Mouse (Mus musculus) kidney, postnatal 14 days (tissue): Measurements from ENCODE around the gene Vash2.
A peak's percentile ranks its signal among the peaks of the same experiment; 100 is the strongest.
"Not testable (repeated sequence)": the region's sequence is repeated elsewhere in the genome, so short reads cannot be mapped to it uniquely, and the experiment has no call there.

Experiments
- DNase-seq: peaks from one replicate; pipeline ENCODE4 v3.0.0; 2022; ENCODE audit warnings: mixed read lengths

The Vash2 gene

DNA sequence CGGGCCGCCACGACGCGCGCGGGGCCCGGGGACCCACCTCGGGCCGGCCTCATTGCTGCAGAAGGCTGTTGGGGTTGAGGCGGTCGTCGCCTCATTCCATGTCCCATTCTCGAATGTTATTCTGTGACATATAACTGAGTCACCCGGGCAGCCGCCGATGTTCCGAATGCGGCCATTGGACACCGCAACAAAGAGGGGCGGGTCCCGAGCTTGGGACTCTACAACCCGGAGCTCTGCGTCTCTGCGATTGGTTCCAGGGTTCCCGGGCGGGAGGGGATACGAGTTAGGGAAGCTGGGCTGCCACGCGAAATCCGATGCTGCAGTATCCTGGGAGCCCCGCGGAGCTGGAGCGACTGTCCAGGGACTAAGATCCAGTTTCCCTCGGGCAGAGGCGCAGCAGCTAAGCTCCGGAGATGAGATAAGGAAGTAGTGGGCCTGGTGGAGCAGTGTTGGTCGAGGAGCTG lies at the start of gene Vash2:
Vash2 (minus strand) TSS at position 197 of the 464 bp plus-strand sequence.
- DNase-seq = peak; percentile 88

DNA sequence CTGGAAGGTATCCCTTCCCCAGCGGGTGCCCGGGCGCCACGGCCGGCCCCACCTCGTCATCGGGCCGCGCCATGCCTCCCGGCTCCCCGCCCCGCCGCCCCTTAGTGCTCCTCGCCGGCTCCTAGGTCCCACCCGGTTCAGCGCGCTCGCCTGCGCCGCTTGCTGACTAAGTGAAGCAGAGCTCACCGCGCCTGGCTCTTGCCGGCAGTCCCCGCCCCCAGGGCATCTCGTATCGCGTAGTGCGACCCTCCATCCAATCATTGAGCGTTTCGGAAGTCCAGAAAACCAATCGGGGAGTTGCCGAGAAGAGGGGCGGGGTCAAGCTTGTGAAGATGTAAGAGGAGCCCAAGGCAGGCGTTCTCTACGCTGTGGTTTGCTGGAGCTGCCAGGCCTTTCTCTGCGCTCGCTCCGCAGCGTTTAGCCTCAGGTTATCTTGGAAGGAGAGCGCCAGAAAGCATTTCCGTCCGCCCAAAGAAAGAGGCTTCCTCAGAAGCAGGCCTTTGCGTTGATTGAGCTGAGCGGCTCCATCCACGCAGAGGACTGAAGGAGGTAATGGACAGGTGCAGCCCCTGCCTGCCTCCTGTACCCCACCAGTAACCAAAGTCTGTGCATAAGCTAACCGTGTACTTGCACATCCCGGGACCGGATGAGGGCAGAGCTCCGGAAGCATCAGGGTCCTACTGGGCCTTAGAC lies 47.1 kb upstream of the Vash2 start, which contains the start of gene Flvcr1:
Flvcr1 (minus strand) TSS at position 138 of the 693 bp plus-strand sequence.
- DNase-seq = peak; percentile 99

DNA sequence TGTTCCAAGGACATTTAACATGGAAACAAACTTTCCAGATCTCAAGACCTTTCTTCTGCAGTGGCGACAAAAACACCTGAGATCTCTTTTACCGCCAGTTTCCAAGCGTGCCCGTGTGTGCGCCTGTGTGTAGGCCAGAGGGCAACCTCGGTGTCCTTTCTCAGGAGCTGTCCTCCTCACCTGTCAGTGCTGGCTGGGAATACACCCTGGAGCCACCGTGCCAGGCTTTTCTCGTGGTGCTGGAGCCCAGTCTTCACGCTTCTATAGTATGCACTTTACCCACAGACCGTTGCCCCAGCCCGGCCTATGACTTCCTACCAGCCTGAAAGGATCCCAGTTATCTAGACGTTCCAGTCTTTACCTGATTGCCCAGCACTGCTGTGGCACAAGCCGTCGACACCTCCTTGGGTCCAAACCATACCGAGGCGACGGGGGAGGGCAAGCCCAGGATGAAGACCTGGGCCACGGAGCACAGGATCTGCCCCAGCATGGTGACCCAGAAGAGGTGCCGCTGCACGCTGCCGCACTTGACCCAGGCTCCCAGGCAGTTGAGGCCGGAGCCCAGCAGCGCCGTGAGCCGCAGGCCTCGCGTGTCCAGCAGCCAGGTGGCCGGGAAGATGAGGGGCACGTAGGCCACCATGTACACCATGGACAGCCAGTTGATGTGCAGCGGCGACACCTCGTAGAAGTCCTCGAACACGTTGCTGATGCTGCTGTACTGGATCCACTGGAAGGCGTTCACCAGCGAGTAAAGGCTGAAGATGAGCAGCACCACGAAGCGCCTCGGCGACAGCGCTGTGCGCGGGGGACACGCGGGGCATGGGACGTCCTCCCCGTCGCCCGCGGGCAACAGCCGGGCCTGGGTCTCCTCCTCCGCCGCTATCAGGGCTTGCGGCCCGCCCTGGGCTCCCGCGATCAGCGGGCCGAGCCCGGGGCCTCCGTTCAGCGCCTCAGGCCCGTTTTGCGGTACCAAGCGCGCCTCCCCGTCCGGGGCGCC lies 46.2 kb upstream of the Vash2 start:
- peak; percentile 22 for DNase-seq

DNA sequence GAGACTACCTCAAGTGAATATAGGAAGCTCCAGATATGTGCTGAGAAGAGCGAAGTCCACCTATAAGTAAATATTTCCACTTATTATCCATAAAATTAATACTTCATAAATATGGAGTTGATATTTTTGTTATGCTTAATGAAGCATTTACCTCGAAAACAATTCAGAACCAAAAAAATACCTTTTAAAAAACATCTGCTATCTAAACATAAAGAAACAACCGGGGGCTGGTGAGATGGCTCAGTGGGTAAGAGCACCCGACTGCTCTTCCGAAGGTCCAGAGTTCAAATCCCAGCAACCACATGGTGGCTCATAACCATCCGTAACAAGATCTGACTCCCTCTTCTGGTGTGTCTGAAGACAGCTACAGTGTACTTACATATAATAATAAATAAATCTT lies 44.7 kb upstream of the Vash2 start:
- DNase-seq = not testable (repeated sequence)

DNA sequence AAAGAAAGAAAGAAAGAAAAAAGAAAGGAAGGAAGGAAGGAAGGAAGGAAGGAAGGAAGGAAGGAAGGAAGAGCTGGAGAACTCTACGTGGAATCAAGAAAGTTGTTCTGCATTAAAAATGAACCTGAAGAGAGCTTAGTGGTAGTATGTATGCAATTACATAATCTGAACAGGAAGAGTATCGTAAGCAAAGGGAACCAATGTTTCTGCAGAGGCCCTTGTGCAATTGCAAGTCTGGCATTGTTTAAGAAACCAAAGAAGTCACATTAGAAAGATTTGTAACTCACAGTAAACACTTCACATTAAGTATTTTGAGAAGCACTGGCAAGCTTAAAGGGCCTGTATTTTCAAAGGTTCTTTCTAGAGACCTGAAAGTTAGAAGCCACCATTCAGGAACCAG lies 44.0 kb upstream of the Vash2 start:
- no peak for DNase-seq

DNA sequence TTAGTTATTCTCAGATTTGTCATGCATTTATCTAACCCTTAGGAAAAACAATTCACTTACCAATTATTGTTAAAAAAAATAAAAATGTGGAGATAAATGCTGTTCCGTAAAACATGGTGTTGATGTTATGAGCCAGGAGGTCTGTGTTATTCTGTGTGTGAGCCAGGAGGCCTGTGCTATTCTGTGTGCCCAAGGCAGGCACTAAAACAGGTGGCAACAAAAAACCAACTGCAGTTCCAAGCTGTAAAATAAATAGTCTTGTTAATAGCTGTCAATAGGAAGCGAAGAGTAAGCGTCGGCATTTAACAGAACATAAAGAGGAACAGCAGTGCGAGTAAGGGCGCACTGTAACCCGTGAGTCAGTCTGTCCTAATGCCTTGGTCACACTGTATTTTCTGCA lies 41.9 kb upstream of the Vash2 start:
- DNase-seq = no peak

DNA sequence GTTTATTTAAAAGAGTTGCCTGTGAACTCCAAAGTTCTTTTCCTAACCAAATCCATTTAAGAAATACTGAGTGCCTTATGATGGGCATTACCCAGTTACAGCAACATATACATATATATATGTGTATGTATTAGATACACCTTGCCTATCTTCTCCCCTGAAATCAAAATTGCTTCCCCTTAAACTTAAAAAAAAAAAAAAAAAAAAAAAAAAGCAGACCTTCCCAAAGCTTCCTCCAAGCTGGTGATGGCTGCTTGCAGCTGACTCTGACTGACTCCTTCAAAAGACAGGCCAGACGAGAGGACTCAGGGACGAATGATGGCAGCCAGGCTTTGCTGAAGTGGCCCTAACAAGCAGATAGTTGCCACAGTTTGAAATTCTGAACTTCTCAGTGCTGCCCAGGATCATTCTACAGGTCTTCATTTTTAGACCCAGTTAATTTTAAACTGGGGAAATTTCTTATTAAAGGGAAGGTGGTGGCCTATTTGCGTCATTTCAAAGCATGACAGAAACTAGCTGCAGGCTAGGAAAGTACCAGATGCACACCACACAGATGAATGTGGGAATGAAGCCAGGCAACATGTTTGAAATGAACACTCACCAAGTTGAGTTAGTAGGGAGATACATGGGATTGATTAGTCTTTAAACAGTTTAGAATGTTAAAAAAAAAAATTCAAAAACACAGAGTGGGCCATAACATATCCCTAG lies 41.3 kb upstream of the Vash2 start:
- DNase-seq = no peak

DNA sequence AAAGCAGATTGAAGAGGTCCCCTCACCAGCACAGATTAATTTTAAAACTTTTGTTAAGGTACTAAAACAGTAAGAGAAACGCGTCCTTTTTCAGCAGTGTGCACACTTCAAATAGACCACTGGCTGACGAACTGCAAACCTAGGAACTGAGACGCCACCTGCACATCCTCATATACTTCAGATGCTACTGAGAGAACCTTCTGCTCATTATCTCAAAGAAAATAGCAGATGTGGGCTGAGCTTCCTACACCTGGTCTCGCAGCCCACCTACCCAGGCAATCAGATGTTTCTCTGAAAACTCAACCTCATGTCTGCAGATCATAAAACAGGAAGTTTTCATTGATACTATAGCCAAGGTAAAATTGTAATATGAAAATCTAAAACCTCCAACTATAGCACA lies 40.7 kb upstream of the Vash2 start:
- no peak for DNase-seq

DNA sequence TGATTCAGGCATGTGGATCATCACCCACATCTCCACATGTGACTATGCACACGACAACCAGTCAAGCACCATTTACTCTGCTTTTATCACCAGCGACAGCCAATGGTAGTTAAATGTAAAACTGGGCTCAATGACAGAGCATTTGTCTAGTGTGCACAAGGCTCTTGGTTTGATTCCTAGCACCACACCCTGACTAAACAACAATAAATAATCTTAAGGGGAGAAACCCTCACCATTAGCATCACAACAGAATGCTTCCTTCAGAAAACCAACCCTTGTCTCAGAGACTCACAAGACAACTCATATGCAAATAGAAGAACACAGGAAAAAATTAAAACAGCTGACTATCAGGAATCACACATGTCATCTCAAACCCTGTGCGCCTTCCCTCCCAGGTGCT lies 35.2 kb upstream of the Vash2 start:
- DNase-seq = no peak

DNA sequence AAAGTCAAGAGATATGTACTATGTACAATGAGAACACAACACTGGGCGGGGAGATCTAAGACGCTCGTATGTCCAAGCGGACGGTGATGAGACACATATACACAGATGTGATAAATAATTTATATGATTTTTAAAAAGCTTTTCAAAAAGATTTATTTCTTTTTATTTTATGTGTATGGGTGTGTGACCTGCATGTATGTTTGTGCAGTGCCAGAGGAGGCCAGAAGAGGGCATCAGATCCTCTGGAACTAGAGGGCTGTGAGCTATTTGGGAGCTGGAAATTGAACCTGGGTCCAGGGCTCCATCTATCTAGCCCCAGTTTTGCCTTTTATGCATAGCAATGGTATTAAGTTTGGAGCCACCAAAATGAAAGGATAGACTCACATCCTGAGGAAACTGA lies 29.6 kb upstream of the Vash2 start:
- DNase-seq = no peak

DNA sequence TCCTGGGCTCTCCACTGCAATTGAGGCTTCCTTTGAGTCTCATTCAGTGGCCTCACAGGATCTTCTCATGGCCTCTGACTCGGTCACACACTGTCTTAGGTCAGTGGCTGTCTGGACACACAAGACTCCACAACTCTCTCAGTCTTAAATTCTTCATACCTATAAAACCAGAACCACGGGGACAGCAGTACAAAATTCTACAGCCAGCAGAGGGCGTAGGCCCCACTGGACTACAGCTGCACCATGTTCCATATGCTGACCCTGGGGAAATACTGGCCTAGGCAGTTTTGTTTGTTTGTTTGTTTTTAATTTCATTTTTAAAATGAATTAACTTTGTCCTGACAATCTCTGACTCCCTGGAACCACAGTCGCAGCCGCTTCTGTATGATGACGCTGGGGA lies 23.1 kb upstream of the Vash2 start:
- peak; percentile 59 for DNase-seq

DNA sequence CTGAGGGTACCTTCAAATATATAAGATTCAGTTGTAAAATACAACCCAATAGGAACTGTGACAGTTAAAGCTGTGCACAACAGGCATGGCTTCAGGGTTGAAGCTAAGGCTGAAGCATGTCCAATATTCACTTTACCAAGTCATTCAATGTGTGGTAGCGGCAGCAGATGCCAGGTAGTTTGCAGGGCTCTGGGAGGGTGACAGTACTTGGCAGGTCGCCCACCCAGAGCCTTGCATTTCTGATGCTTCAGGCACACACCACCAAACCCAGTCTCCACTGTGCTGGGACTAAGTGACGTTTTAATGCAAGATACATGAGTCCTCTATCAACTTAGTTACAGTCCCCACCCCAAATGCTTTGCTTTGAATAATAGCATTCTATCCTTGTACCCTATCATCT lies 21.6 kb upstream of the Vash2 start:
- no peak for DNase-seq

DNA sequence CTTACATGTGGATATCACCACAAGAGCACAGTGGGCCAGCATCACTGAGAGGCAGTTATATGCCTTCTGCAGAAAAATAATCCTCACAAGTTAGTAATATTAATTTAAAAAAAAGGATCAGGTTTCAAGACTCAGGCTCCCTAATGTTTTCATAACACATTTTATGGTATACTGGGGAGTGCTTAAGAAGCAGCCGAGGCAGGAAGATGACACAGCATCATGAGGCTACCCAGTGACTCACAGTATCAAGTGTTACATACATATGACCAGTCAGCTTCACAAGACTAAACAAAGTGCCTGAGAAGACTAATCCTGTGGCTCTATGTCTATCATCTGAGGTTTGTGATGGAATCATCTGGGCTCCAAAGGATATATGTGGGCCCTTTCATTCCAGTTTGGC lies 18.9 kb upstream of the Vash2 start:
- DNase-seq = no peak

DNA sequence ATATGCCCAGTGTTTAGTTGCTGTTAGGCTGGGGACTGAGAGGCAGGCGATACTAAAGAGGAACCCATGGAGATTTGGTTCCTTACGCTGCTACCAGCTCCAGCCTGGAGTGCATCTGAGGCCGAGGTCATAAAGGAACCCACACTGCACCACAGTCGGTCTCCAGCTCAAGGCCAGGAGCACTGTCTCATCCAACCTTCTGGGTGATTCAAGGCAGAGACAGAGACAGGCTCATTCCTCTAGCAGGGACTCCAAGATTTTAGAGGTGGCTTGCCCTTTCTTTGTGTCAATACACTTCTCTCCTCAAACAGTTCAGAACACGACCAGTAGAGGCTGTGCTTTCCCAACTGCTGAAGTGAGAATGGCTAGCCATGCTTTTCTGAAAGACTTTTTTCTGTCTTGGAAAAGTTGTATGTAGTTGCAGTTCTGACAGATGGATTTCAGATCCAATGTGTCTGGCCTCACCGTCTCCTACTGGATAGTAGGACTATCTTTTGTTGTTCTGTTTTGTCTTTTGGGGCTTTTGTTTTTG lies 17.3 kb upstream of the Vash2 start:
- DNase-seq = no peak

DNA sequence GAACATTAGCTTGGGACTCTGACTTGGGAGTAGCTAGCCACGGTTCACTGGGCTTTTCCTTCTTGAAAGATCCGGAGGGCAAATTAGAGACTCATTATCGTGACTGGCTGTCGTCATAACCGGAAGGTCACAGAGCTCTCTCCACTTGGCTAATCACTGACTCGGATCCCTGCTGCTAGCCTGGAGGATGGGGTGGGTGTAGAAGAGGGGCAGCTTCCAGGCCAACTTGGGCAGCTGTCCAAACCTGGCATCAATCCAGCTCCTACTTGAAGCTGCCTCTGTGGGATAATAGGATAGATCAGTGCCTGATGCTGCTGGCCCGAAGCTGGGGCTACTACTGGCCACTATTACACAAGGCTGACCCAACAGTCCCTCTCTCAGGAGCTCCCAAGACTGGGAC lies 16.5 kb upstream of the Vash2 start:
- DNase-seq = peak; percentile 91

DNA sequence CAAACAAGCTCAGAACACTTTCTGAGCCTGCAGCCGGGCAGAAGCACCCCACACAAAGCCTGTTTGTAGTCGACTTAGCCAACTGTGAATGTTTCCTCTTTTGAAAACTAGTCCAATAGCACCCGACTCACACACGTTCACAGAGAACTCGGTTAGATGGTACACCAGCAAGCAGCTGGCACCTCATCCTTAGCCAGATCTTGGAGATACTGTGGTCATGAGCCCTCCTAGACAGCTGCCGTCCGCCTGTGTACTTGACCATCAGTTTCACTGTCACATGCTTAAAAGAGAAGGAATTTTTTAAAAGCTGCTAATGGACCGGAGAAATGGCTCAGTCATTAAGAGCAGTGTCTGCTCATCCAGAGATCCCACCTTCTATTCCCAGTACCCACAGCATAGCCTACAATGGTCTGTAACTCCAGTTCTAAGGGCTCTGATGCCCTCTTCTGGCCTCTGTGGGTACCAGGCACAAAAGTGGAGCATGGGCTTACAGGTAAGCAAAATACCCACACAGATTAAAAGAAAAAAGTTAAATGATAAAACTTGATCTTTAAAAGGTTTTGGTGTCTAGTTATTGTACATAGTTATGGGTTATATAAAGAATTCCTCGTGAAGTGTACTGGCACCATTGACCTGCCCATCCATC lies 10.5 kb upstream of the Vash2 start:
- DNase-seq = no peak

DNA sequence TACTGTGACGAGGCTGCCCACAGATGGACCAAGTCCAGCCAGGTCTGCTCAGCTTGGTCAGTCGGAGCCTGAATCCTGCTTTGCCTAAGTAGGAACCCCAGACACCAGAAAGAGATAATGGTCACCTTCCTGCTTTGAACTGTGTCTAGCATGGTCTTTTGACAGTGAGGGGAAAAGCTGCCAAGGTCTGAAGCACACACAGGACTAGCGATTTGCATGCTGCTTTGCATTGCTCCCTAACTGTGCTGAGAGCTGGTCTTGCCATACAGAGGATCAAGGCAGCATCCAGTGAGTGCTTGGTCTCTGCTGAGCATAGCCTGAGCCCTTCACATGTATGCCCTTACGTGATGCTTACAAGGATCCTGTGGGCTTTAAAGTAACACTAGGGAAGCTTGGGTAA lies 2.3 kb upstream of the Vash2 start:
- no peak for DNase-seq

DNA sequence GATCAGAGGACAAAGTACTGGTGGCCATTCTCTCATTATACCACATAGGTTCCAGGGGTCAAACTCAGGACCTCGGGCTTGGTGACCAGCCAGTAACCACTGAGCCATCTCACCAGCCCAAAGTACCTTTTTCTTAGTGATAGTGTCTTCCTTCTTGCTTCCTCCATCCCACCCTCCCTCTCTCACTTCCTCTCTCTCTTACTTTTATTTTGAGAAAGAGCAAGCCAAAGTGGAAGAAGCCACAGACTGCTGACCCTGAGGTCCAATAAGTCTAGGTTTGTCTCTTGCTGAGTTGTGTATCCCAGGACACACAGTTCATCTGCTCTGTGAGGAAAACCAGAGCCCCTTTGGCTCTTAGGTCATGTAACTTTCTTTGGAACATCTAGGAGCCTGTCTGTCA lies 1.4 kb upstream of the Vash2 start:
- DNase-seq = no peak

DNA sequence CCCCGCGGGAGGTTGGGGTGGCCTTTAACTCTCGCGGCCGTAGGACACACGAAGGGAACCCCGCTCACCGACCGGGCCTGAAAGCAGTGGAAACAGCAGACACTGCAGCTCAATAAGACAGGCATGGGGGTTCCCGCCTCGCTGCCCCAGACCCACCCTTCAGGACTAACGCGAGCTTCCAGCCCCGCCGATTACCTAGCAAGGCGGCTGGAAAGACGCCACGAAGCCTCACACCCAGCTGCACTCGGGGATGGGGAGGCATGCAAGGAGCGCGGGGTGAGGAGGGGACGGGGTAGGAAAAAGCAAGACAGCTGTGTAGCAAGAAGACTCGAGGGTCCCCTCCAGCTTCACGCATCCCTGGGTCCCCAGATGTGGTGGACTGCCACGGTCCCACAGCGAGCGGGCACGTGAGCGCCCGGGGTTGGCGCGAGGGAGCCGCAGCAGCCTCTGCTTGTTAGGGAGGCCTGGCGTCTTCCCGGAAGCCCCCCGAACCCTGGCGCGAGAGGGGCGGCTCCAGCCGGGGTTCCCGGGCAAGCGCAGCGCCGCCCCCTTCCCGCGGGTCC lies 504 bp downstream of the Vash2 start:
- DNase-seq = peak; percentile 20

DNA sequence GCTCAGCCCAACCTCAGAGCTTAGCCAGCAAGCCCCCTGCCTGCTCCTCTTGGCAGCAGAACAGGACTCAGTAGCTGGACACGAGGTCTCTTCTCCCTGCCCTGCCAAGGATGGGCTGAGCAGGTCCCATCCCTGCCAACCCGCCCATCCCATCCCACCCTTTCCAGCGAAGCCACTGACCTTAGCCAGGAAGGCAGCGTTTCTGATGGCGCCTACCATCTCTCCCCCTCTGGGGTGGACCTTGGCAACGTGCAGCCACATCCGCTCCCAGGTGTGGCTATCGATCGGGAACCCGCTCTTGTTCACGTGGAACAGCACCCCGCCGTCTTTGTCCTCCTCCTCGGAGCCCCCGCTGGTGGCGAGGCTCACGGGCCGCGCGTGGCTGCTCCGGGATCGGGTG lies 1.1 kb downstream of the Vash2 start:
- no peak for DNase-seq

DNA sequence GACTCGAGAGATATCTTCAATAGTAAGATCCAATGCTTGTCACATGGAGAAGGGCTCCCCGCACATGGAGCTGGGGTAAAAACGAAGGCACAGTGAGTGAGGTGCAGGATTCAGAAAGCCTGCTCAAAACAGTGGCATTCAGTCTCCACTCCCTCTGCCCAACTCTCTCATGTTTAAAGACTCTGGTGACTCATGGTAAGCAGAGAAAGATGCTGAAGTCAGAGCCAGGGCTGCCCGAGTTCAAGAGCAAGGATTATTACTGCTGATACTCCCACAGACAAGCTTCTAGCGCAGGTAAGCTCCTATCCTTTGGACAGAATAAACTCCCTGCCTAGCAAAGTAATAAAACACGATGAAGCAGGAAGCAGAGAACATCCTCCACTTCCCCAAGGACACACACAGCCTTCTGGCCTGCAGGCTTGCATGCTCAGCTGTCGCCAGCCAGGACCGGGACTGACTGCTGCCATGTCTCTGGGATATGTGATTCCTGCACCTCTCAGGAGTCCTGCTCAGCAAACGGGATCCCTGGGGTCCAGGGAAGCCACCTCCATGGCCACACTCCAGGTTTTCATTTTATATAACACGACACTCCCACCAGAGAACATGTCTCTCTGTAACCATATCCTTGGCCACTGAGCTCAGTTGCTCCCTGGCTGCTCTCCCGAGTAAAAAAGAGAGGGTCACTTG lies 2.1 kb downstream of the Vash2 start:
- no peak for DNase-seq

DNA sequence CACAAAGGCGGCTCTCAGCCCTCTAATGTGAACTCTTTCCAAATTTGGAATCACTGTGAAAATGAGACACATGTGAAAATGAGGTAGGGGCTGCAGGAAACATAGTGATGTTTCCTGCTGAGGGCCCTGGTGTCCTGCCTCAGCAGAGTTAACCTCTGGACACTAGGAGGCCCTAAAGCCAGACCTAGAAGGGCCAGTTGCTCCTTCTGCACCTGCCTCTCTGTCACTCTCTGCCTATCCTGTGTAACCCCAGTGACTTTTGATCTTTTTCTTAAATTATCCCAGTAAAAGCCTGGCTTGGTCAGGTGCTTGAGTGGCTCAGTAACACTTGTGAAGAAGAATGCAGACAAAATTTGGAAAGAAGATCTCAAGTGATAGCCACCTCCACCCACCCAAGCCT lies 4.3 kb downstream of the Vash2 start:
- no peak for DNase-seq
